Mouse (Mus musculus) gastrocnemius, adult 8-10 months (tissue): ENCODE data around the gene Fkbp7. TPM values are rescaled to one million over a fixed set of nuclear protein-coding genes. Genes with fewer than 3 reads are reported as not detected.

Source experiments
- DNase-seq, 2 experiments: peaks; one replicate each; pipeline ENCODE4 v3.0.0; 2022; ENCODE audit warnings: low spot score in 2 of 2
- total RNA-seq, 4 experiments: library from RNA; stranded (reverse); gene quantifications; 2 replicates each; pipeline ENCODE4 v1.2.4; 2022

The Fkbp7 gene
- 1 to 10 TPM; 3.0 to 6.5 (median 5.4) TPM for total RNA-seq

DNA sequence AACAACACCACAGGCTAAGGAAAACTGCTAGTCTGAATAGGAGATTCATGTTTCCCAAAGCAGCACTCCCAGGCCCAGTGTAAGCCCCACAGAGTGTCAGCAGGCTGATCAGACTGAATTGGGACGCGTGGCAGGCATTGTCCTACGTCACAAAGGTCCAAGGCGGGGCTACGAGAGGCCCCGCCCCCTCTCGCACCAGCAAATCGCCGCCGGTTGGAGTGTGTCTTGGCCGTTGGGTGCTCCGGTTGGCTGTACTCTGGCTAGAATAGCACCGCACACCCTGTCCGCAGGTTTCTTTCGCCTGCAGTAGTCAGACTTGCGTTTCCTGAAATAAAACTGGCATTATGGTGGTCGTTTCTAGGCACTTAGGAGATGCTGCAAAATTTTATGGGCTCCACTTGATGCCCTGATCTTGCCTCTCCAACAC is at the start of gene Fkbp7:
TSS of gene Fkbp7 (minus strand) at position 151 of the 427 bp plus-strand sequence.
- DNase-seq = peak; percentile 74 to 77

DNA sequence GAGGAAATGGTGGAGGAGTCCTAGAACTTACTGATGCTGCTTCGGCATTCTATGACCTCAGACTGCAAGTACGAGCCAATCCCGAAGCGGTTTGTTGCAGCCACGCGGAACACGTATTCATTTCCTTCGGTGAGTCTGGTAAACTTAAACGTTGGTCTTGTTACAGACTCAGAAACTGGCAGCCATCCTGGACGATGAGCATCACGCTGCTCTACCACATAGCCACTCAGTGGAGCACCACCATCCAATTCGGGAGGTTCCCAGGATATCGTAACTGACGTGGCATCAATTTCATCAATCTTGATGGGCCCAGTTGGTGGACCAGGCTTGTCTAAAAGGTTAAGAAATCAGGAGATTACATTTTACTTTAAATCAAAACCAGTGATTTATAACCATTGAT is 46.7 kb upstream of the Fkbp7 start:
- no peak for DNase-seq

DNA sequence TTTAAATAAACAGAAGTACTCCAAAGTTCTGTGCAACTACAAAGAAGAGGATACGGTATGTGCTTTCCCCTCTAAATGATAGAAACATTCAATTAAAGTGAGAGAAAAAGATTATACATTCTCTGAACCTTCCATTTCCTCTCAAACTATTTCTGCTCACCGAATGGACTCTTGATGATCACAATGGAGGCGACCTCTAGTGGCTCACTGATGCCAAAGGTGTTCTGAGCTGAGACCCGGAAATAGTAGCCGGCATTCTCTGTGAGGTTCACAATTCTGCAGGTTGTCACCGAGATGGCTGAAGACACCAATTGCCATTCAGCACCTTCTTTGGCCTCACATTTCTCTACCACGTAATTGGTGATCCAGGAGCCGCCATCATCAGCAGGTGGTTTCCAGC is 42.1 kb upstream of the Fkbp7 start:
- DNase-seq = no peak

DNA sequence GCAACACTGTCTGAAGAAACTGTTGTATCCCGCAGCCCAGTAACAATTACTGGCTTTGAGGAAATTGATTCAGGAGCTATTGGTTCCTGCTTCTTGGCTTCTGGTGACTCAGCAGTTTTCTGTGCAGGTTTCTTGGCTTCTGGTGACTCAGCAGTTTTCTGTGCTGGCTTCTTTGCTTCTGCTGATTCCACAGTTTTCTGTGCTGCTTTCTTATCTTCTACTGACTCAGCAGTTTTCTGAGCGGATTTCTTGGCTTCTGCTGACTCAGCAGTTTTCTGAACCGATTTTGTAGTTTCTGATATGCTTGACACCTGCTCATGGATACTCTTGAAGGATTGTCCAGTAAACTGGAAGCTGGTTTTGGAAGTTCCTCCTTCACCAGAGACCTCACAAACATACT is 35.6 kb upstream of the Fkbp7 start:
- no peak for DNase-seq

DNA sequence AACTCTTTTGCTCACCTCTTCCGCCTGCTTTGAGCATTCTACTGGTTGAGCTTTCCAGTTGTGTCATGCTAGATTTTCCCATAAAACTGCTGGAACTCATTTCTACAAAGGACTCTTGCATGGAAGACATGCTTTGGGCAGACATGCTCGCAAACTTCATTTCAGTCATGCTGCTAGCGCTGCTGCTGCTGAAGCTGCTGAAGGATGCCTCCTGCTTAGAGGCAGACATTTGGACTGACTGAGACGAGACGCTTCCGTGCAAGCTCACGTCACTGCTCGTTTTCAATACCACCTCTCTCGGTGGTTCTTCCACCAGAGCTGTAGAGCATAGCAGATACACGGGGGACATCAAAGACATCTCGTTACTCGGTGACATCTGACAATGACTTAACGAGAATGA is 32.7 kb upstream of the Fkbp7 start:
- no peak for DNase-seq

DNA sequence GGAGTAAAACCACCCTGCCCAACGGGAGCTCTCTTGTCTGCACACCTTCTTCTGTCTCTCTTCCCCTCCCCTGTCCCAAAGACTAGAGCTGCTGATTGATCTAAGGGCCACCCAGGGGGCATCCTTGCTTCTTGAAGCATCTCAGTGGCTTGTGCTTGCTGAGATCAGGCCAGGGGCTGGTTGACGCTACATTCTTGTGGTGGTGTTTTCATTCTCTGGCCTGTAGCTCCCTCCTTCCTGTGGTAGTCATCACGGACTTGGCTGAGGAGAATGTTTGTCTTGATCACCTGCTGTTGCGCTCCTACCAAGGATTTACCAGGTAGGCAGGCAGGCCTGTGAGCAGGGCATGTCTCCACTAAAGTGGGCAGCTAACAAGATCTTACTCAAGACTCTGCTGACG is 29.8 kb upstream of the Fkbp7 start:
- no peak for DNase-seq

DNA sequence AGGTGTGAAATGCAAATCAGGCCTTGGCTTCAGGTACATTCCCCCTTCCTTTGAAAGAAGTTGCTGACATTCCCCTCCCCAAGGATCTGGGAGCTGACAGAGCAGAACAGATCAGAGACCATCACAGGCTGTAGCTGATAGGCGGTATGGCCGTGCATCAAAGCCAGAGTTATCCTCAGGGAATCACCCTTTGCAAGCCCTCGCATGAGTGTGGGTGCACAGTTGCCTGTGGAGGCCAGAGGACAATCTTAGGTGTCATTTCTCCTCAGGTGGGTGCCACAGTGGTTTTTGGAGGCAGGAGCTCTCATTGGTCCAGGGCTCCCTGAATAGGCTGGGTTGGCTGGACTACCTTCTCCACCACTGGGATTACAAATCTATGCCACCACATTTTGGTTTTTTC is 29.3 kb upstream of the Fkbp7 start:
- DNase-seq = no peak

DNA sequence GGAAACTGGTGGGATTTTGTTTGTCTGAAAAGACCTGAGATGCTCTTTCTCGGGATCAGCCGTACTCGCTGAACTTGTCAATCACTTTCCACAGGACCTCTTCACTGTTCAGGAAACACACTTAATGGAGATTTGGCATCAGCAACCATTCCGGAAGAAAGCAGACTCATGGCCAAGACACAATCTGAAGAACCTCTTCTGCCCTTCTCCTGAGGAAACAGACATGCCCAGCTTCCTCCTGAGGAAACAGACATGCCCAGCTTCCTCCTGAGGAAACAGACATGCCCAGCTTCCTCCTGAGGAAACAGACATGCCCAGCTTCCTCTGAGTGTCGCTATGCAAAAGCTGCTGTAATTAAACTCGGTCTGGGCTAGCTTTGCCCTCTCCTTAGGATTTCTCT is 22.4 kb upstream of the Fkbp7 start:
- no peak for DNase-seq

DNA sequence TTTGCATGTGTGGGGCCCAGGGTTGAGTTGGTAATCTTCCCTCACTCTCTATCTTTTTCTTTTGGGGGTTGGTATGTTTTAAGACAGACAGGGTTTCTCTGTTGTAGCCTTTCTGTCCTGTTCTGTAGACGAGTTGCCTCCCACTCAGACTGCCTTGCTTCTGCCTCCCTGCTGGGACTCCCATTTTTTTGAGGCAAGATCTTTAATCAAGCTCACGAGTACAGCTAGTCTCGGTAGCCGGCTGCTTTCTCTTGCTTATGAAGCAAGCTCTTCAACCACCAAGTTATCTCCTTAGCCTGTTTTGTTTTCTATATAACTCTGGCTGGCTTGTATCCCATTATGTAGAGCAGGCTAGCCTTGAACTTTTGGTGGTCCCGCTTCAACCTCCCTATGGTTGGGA is 20.8 kb upstream of the Fkbp7 start:
- no peak for DNase-seq

DNA sequence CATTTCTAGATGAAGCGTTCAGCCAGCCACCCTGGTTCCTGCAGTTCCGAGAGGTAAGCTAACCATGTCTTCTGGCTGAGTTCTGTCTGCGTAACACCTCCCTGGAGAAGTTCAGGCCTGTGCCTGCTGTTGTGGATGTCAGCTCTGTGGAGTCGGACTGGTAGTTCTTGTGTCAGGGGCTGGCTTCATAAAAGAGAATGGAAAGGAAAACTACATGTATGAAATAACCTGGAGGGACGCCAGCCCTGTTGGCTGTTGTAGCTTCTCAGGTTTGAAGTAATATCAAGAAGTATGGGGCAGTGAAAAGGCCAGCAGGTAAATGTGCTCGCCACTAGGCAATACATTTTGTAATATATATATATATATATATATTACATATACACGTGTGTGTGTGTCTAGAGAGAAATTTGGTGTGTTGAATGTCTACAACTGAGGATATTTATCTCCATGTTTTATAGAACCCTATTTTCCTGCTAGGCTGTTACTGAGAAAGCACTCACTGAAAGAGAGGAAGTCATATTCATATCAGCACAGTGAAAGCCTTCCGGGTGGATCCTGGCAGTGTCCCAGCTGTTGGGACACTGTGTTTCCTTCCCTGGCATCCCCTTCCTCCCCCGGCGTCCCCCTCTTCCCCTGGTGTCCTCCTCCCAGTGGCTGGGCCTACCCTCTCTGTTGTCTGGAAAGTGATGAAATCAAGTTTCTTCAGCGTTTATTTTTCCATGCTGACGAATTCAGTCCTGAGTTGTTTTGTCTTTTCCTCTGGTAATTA is 17.7 kb upstream of the Fkbp7 start:
- DNase-seq = peak; percentile 20 to 42

DNA sequence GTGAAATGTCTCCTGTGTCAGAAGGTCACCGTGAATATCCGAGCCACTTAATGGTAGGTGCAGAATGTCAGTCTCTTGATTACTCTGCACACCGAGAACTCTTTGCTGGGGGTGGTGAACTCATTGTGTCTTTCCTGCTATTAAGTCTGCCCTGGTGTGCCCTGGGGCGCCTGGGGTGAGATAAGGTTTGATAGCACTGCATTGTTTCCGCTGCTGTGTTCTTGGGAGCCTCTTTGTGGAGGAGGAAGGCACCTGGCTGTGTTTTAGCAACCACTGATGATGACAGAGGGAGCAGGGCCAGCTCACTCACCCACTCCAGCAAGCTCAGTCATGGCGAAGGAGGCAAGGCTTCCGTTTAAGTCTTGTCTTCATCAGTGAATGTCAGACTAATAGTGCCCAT is 15.2 kb upstream of the Fkbp7 start:
- DNase-seq = no peak

DNA sequence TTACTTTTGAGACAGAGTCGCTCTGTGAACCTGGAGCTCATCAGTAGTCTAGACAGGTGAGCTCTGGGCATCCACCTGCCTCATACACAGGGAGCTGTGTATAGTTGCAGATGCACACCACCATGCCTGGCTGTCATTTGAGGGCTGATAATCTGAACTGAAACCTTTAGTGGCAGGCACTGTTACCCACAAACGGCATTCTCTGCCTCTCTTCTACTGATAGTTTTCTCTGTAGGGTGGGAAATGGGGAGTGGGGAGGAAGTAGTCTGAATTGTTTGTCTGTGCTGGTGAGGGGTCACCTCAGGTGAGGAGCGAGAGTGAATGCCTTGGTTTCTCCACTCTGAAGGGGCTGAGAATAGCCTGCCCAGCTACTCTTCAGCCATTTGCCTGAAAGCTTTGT is 14.7 kb upstream of the Fkbp7 start:
- DNase-seq = no peak

DNA sequence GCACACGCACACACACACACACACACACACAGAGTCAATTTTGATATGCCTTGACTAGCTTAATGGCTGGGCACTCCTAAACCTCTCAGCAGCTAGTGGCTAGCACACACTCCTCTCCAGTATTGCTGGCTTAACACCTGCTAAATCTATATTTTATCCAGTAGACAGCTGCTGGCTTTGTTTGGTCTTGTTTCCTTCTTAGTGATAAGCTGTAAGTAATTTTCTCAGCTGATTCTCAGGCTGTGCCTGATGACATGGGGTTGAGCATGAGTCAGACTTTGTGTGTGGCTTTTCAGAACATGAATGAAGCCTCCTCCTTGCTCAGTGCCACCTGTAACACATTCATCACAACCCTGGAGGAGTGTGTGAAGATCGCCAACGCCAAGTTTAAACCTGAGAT is 14.1 kb upstream of the Fkbp7 start:
- no peak for DNase-seq

DNA sequence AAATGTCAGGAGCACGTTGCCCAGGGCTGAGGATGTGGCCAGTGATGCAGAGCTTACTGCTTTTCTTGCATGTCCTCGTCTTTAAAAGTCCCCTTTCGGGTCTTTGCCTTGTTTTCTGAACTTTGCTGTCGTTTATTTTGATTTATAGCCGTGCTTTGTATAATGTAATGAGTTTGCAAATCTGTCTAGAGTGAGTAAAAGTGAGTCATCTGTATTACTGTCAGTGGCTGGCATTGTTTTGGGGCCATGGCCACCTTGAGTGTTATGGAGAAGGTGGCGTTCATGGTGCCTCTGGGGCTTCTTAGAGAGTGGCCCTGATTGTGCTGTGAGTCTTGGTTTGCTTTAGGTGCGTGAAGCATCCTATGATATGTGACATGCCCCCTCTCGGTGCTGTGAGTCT is 9.4 kb upstream of the Fkbp7 start:
- DNase-seq = no peak

DNA sequence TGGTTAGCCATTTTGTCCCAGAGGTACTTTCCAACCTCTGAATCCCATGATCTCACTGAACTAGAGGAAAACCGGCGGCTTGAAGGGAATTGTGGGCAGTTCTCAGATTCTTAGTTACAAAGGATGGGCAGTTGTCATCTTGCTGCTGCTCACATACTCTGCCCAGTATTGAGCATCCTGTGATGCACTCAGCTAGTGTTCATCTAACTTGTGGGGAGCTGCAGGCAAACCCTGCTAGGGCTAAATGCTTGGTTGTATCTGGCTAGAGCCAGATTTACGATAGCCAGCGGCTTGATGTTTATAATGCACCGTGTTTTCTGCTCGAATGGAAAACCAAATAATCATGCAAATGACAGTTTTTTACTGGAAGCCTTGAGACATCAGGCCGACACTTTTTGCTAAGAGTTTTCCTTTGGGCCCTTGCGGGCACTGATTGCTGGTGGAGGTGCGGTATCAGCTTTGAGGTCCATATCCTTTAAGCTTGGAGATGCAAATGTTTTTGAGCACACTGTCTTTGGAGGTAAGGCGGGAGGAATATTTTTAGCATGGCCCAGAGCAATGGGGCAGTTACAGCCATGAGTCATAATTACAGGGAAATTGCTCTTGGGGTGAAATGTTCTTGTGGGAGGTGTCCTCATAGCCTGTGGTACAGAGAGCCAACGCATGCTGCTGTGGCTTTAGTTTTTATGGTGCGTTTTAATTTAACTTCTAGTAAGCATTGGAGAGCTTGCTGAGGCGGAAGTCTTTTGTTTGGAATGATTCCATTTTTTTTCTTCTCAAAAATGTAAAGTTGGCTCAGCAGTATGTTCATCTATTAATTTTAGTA is 3.7 kb upstream of the Fkbp7 start:
- no peak for DNase-seq

DNA sequence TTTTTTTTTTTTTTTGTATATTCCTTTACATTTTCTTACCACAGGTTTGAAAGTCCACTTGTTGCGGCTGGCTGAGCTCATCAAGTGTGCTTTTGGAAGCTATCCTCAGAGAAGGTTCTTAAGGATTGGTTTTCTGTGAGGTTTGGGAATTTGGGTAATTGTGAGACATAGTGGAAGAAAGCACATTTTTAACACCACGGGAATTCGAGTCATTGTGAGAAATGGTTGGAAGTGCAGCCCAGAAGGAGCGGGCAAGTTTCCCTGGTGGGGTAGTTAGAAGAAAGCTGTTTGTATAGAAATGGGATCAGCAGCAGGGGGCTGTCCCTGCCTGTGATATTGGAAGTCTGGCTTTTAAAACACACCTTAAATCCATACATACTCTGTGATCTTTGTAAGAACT is 3.0 kb upstream of the Fkbp7 start:
- no peak for DNase-seq

DNA sequence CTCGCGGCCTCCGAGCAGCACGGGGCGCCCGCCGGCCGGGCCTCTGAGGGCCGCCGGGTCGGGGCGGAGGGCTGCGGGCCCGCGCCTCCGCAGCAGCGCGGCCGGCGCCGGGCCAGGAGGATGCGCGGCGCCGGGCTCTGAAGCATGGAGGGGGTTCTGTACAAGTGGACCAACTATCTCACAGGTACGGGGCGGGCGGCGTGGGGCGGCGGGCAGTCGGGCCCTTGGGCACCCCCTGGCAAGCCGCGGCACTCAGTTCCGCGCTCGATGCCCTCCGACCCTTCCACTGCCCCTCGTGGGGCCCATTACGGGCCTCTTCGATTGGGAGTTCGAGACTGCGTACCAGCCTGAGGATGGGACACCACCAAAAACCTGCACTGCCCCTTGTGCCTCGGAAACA is 2.5 kb upstream of the Fkbp7 start:
- no peak for DNase-seq

DNA sequence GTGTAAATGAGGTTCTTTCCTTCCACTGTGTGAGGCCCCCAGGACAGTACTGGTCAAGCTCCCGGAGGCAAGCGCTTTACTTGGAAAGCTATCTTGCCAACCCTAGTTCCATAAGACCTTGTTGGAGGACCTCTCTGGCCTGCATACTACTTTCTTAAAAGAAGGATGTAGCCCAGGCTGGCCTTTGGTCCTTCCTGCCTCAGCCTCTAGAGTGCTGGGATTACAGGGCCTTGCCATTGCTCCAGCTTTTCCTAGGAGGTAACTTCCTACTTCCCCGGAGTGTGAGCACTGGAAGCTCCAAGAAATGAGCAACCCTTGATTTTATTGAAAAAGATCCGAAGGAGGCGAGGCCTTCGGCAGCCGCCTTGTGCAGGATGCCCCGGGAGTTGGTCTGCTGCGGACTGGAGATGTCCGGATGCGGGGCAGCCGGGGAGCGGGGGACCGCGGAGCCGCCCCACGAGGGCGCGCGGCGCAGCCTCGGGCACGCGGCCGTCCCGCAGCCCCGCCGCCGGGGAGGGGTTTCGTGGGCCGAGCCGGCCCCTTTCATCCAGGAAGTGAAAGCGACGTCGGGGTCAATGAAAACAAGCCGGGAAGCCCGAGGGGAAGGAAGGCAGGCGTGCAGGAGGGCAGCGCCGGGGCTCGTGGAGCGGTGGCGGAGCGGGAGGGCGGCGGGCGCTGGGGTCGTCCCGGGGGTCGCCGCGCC is 2.0 kb upstream of the Fkbp7 start, which contains the start of gene Plekha3:
TSS of gene Plekha3 (plus strand) at position 557 of the 703 bp plus-strand sequence.
- peak; percentile 59 to 64 for DNase-seq

DNA sequence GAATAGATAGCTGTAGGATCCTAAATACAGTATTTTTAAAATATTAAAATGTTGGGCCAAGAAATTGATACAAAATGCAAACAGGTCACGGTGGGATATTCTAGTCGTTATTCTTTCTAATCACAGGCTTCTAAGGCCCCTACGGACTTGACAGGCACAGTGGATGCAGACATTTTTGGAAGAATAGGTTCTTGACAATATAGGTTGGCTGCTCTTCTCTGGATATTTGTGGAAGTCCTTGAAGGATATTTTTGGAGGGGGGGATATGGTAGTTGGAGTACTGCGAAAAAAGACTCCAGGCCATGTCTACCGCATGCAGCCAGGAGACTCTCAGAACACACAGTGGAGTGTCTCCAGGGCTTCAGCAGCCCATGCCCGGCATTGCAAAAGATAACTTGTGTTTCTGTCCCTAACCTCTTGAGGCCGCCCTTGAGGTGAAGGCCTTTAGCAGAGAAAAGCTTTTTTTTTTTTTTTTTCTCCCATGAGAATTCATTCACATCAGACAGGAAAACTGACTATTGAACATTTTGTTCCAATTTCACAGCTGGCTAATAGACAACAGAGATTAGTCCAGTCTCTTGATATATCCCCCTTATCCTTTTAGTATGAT is 661 bp upstream of the Fkbp7 start:
- DNase-seq = no peak

DNA sequence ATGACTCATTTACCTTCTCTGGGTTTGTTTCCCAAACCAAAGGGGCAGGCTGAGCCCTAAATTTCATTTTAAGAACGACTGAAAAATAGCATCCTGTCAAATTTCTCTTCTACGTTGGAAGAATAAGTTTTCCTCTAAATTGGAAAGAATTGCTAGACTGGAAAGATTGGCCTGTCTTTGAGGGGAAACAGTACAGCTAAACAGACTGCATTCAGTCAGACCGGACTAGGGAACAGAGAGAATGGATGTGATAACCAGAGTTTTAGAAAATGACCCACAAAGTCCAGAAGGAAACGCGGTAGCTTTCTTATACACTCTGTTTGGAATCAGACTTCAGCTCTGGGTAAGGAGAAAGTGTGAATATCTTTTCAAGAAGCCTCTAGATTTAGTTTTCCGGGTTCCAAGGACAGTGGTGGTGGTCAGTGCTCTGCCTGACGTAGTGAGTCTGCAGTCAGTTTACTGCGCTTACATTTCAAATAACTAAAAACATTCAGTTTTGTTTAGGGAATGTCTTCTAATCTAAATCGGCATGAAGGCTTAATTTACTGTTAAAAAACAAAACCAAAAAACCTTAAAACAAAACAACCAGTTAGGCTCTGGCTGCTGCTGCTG is 676 bp downstream of the Fkbp7 start:
- DNase-seq = no peak

DNA sequence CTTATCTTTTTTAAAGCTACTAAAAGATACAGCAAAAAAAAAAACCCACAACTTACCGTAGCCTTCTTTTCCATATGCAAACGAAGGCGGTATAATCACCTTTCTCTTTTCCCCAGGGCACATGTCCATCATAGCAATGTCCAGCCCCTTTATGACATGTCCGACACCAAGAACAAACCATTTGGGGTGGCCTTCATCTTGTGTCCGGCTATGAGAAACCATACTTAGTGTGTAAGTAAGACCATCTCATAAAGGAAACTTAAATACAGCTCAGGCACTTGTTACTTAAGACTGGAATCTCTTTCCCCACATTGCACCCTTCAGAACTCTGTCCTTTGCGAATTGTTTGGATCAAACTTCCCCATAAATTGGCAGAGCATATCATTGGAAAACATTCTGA is 1.3 kb downstream of the Fkbp7 start:
- DNase-seq = no peak
